ENCODE assay signal across 8 mouse cellular contexts in the genomic region with DNA sequence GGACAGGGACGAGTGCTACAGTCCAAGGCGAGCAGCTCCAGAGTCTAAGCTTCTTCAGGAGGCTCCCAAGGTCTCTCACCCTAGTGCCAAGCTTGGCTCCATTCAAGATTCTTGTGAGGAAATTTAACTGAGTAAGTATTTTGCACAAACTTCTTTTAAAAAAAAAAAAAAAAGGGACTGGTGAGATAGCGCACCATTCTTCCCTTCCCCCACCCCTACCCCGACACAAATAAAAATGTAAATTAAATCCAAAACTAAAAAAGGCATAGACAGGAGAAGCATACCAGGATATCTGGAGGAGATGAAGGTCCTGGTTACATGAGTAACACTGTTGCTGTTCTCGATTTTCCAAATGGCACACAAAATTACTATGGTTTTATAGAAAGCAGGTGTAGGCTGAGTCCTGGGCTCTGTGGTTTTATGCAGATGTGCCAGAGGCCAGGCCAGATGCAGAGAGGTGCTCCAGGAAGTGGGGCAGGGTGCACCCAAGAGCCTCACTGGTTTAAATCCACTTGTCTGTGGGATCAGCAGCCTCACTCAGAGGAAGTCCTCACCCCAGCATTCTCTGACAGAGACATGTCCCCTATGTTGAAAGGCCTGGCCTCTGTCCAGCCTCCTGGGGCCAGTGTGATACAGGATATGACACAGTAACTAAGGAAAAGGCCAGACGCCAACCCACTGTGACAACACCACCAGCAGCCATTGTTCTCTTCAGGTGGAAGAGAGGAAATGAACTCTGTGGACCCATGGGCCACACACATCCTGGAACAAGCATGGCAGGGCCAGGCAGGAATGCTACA. TPM values are rescaled to one million over a fixed set of nuclear protein-coding genes. Genes with fewer than 3 reads are reported as not detected.
DNase-seq lines count a peak whose midpoint lies in the region; ATAC-seq lines count a peak whose summit lies in the region.

No protein-coding gene starts in this region.

- no peaks in the 10 kb centered on the region for H3K27me3 ChIP-seq in forebrain, embryonic 10.5 days (ENCODE audit: poor library complexity, severe bottlenecking)
- H3K27me3 ChIP-seq in forebrain, embryonic 13.5 days, result no peaks in the 10 kb centered on the region
- H3K27me3 ChIP-seq in embryonic facial prominence, embryonic 13.5 days, result no peaks in the 10 kb centered on the region
- H3K27me3 ChIP-seq in hindbrain, embryonic 15.5 days, result no peaks in the 10 kb centered on the region
- H3K27me3 ChIP-seq in liver, embryonic 11.5 days (replicated peaks; ENCODE audit: control insufficient read depth, insufficient read depth, low read length), result no peaks in the 10 kb centered on the region
- H3K27me3 ChIP-seq in forebrain, embryonic 16.5 days (replicated peaks; ENCODE audit: control insufficient read depth, insufficient read depth, low read length), result no peaks in the 10 kb centered on the region

- H3K4me3 ChIP-seq in forebrain, embryonic 10.5 days, result no peak overlapping the region
- no peak overlapping the region for H3K4me3 ChIP-seq in forebrain, embryonic 13.5 days
- H3K4me3 ChIP-seq in embryonic facial prominence, embryonic 13.5 days, result no peak overlapping the region
- no peak overlapping the region for H3K4me3 ChIP-seq in hindbrain, embryonic 15.5 days
- H3K4me3 ChIP-seq in liver, embryonic 11.5 days (ENCODE audit: low read depth, low read length), result no peak overlapping the region
- H3K4me3 ChIP-seq in forebrain, embryonic 16.5 days (replicated peaks; ENCODE audit: low read length), result no peak overlapping the region

- peak overlapping the region; percentile 35; the same call in 1 of the 2 replicates for H3K27ac ChIP-seq in forebrain, embryonic 10.5 days
- H3K27ac ChIP-seq in forebrain, embryonic 13.5 days, result no peak overlapping the region
- peak overlapping the region; percentile 66 for H3K27ac ChIP-seq in embryonic facial prominence, embryonic 13.5 days
- H3K27ac ChIP-seq in hindbrain, embryonic 15.5 days (replicated peaks), result peak overlapping the region; percentile 29; the same call in 1 of the 2 replicates
- peak overlapping the region; percentile 36 for H3K27ac ChIP-seq in liver, embryonic 11.5 days (ENCODE audit: low read depth, low read length)
- H3K27ac ChIP-seq in forebrain, embryonic 16.5 days (ENCODE audit: low read length), result no peak overlapping the region

- H3K4me2 ChIP-seq in forebrain, embryonic 13.5 days, result no peak overlapping the region
- H3K4me2 ChIP-seq in embryonic facial prominence, embryonic 13.5 days, result no peak overlapping the region
- no peak overlapping the region for H3K4me2 ChIP-seq in hindbrain, embryonic 15.5 days
- peak overlapping the region; percentile 35 for H3K4me2 ChIP-seq in liver, embryonic 11.5 days
- no peak overlapping the region for H3K4me2 ChIP-seq in forebrain, embryonic 16.5 days (ENCODE audit: low read length)

- H3K4me1 ChIP-seq in forebrain, embryonic 10.5 days, result peaks cover 51% of the 10 kb centered on the region
- H3K4me1 ChIP-seq in forebrain, embryonic 13.5 days, result peaks cover 23% of the 10 kb centered on the region
- H3K4me1 ChIP-seq in embryonic facial prominence, embryonic 13.5 days, result peaks cover 51% of the 10 kb centered on the region
- peaks cover 30% of the 10 kb centered on the region for H3K4me1 ChIP-seq in hindbrain, embryonic 15.5 days (replicated peaks)
- H3K4me1 ChIP-seq in liver, embryonic 11.5 days (replicated peaks; ENCODE audit: control insufficient read depth, insufficient read depth, low read length), result peaks cover 56% of the 10 kb centered on the region
- H3K4me1 ChIP-seq in forebrain, embryonic 16.5 days (replicated peaks; ENCODE audit: control insufficient read depth, insufficient read depth, low read length), result peaks cover 8% of the 10 kb centered on the region

- DNase-seq in forebrain, embryonic 10.5 days (ENCODE audit: extremely low spot score, low spot score), result no peak
- no peak for DNase-seq in liver, embryonic 11.5 days (ENCODE audit: low spot score)
- DNase-seq in ovary, postnatal 14 days (ENCODE audit: low spot score), result peak; percentile 38

- H3K9ac ChIP-seq in forebrain, embryonic 13.5 days, result no peak overlapping the region
- no peak overlapping the region for H3K9ac ChIP-seq in embryonic facial prominence, embryonic 13.5 days
- no peak overlapping the region for H3K9ac ChIP-seq in hindbrain, embryonic 15.5 days
- H3K9ac ChIP-seq in liver, embryonic 11.5 days (ENCODE audit: low read depth, low read length), result peak overlapping the region; percentile 38; the same call in 1 of the 2 replicates
- no peak overlapping the region for H3K9ac ChIP-seq in forebrain, embryonic 16.5 days (replicated peaks; ENCODE audit: low read depth, low read length)

- no peak for ATAC-seq in forebrain, embryonic 13.5 days
- peak; percentile 68 for ATAC-seq in CD4-positive, CD25-positive, alpha-beta regulatory T cell, adult 4 months
- no peak for ATAC-seq in embryonic facial prominence, embryonic 13.5 days (ENCODE audit: insufficient number of reproducible peaks, insufficient read depth, low FRiP score, low TSS enrichment, low read depth)
- ATAC-seq in hindbrain, embryonic 15.5 days (ENCODE audit: low FRiP score, low read depth), result no peak
- no peak for ATAC-seq in liver, embryonic 11.5 days (replicated peaks; ENCODE audit: low FRiP score)
- no peak for ATAC-seq in forebrain, embryonic 16.5 days

- 85% methylated on average over 6 of the region's 6 CpGs for WGBS in forebrain, embryonic 10.5 days
- 87% methylated on average over 6 of the region's 6 CpGs for WGBS in forebrain, embryonic 13.5 days
- WGBS in embryonic facial prominence, embryonic 13.5 days, result 43% methylated on average over 6 of the region's 6 CpGs
- 78% methylated on average over 6 of the region's 6 CpGs for WGBS in hindbrain, embryonic 15.5 days
- 68% methylated on average over 6 of the region's 6 CpGs for WGBS in liver, embryonic 11.5 days
- WGBS in forebrain, embryonic 16.5 days, result 78% methylated on average over 6 of the region's 6 CpGs

- no peaks in the 10 kb centered on the region for H3K36me3 ChIP-seq in forebrain, embryonic 10.5 days (replicated peaks)
- no peaks in the 10 kb centered on the region for H3K36me3 ChIP-seq in forebrain, embryonic 13.5 days (ENCODE audit: poor library complexity, severe bottlenecking)
- no peaks in the 10 kb centered on the region for H3K36me3 ChIP-seq in embryonic facial prominence, embryonic 13.5 days
- H3K36me3 ChIP-seq in hindbrain, embryonic 15.5 days, result no peaks in the 10 kb centered on the region
- H3K36me3 ChIP-seq in liver, embryonic 11.5 days (ENCODE audit: control insufficient read depth, insufficient read depth, low read length), result peaks cover 4% of the 10 kb centered on the region; the same call in 1 of the 2 replicates
- no peaks in the 10 kb centered on the region for H3K36me3 ChIP-seq in forebrain, embryonic 16.5 days (ENCODE audit: control insufficient read depth, insufficient read depth)

- H3K9me3 ChIP-seq in forebrain, embryonic 10.5 days, result no peaks in the 10 kb centered on the region
- no peaks in the 10 kb centered on the region for H3K9me3 ChIP-seq in forebrain, embryonic 13.5 days (replicated peaks)
- no peaks in the 10 kb centered on the region for H3K9me3 ChIP-seq in embryonic facial prominence, embryonic 13.5 days
- H3K9me3 ChIP-seq in hindbrain, embryonic 15.5 days, result no peaks in the 10 kb centered on the region
- no peaks in the 10 kb centered on the region for H3K9me3 ChIP-seq in liver, embryonic 11.5 days (ENCODE audit: control insufficient read depth, low read length)
- H3K9me3 ChIP-seq in forebrain, embryonic 16.5 days (ENCODE audit: control insufficient read depth, low read length), result no peaks in the 10 kb centered on the region

RNA-seq across cellular contexts. Expression of a gene that starts 5.0 kb away (rescaled TPM):
- 20.9 and 22.8 TPM in 2 replicates for polyA plus RNA-seq in forebrain, embryonic 10.5 days (2016; fragmentation: Nextera tagmentation; extraction: Ambion mirVana)
- 24.9 and 29.6 TPM in 2 replicates for polyA plus RNA-seq in forebrain, embryonic 13.5 days (2015; fragmentation: Nextera tagmentation; extraction: Ambion mirVana)
- 10 to 100 TPM; 12.1 to 19.9 TPM for polyA plus RNA-seq in CD4-positive, CD25-positive, alpha-beta regulatory T cell, adult 4 months (2017; shearing (Covaris generic))
- polyA plus RNA-seq in embryonic facial prominence, embryonic 13.5 days (2015; fragmentation: Nextera tagmentation; extraction: Ambion mirVana), result 11.6 TPM in 2 replicates
- polyA plus RNA-seq in hindbrain, embryonic 15.5 days (2015; fragmentation: Nextera tagmentation; extraction: Ambion mirVana), result 27.1 and 32.5 TPM in 2 replicates
- polyA plus RNA-seq in liver, embryonic 11.5 days (2014; fragmentation: Nextera tagmentation; extraction: Ambion mirVana), result 27.7 and 28.1 TPM in 2 replicates
- polyA plus RNA-seq in forebrain, embryonic 16.5 days (2015; fragmentation: Nextera tagmentation; extraction: Ambion mirVana), result 26.4 and 31.0 TPM in 2 replicates

RNA-seq across cellular contexts. Expression of a gene that starts 23.2 kb away (rescaled TPM):
- 1.5 and 1.6 TPM in 2 replicates for polyA plus RNA-seq in forebrain, embryonic 10.5 days (2016; fragmentation: Nextera tagmentation; extraction: Ambion mirVana)
- polyA plus RNA-seq in forebrain, embryonic 13.5 days (2015; fragmentation: Nextera tagmentation; extraction: Ambion mirVana), result 1.2 and 1.3 TPM in 2 replicates
- 1 to 10 TPM; 1.3 to 1.9 TPM for polyA plus RNA-seq in CD4-positive, CD25-positive, alpha-beta regulatory T cell, adult 4 months (2017; shearing (Covaris generic))
- polyA plus RNA-seq in embryonic facial prominence, embryonic 13.5 days (2015; fragmentation: Nextera tagmentation; extraction: Ambion mirVana), result 1.8 and 2.8 TPM in 2 replicates
- 1.00 and 1.0 TPM in 2 replicates for polyA plus RNA-seq in hindbrain, embryonic 15.5 days (2015; fragmentation: Nextera tagmentation; extraction: Ambion mirVana)
- polyA plus RNA-seq in liver, embryonic 11.5 days (2014; fragmentation: Nextera tagmentation; extraction: Ambion mirVana), result 3.1 and 3.5 TPM in 2 replicates
- polyA plus RNA-seq in forebrain, embryonic 16.5 days (2015; fragmentation: Nextera tagmentation; extraction: Ambion mirVana), result 0.97 and 1.1 TPM in 2 replicates

RNA-seq across cellular contexts. Expression of a gene that starts 37.9 kb away (rescaled TPM):
- 1.6 and 2.2 TPM in 2 replicates for polyA plus RNA-seq in forebrain, embryonic 10.5 days (2016; fragmentation: Nextera tagmentation; extraction: Ambion mirVana)
- 0.63 and 2.1 TPM in 2 replicates for polyA plus RNA-seq in forebrain, embryonic 13.5 days (2015; fragmentation: Nextera tagmentation; extraction: Ambion mirVana)
- polyA plus RNA-seq in CD4-positive, CD25-positive, alpha-beta regulatory T cell, adult 4 months (2017; shearing (Covaris generic)), result not detected
- 18.0 and 23.4 TPM in 2 replicates for polyA plus RNA-seq in embryonic facial prominence, embryonic 13.5 days (2015; fragmentation: Nextera tagmentation; extraction: Ambion mirVana)
- 3.7 and 4.0 TPM in 2 replicates for polyA plus RNA-seq in hindbrain, embryonic 15.5 days (2015; fragmentation: Nextera tagmentation; extraction: Ambion mirVana)
- 2.9 and 4.6 TPM in 2 replicates for polyA plus RNA-seq in liver, embryonic 11.5 days (2014; fragmentation: Nextera tagmentation; extraction: Ambion mirVana)
- polyA plus RNA-seq in forebrain, embryonic 16.5 days (2015; fragmentation: Nextera tagmentation; extraction: Ambion mirVana), result 2.0 and 3.0 TPM in 2 replicates

Comparison
In these comparisons a context has a peak if more than half of its experiments do, and no peak if none do; other contexts are left out.
1. H3K27ac ChIP-seq: peak in forebrain, embryonic 10.5 days (single experiment), embryonic facial prominence, embryonic 13.5 days (single experiment), hindbrain, embryonic 15.5 days (single experiment) and liver, embryonic 11.5 days (single experiment); none in forebrain, embryonic 13.5 days (single experiment) and forebrain, embryonic 16.5 days (single experiment).